Mouse (Mus musculus): Measurements from ENCODE around the gene Zfp36l2. TPM values are rescaled to one million over a fixed set of nuclear protein-coding genes. Genes with fewer than 3 reads are reported as not detected.

Gene Zfp36l2
- polyA plus RNA-seq, 1 experiment from 2014 or later, result 6.8 TPM

DNA sequence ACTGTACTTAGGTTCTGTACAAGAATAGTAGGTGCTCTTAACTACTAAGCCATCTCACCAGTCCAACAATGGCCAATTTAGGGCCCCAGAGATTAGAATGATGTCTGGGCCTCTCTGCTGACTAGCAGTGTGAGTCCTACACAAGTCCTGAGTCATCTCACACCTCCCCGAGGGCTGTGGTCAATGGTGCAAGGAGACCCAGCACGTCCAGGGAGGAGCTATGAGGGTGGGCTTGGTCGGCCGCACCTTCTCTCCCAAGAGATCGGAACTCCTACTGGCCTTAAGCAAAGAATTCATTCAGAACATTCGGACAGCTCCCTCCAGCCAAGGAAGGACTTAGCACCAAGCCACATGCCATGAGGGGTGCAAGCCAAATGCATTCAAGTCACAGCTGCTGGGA, 36.4 kb downstream of the Zfp36l2 start:
- DNase-seq (ENCODE audit: low spot score) (no peak), ATAC-seq (ENCODE audit: low FRiP score) (no peak)
- H3K36me3 ChIP-seq (replicated peaks; ENCODE audit: control insufficient read depth, insufficient read depth), result no peaks in the 10 kb centered on the region
- no peak overlapping the region for H3K4me2 ChIP-seq (replicated peaks)
- no peak overlapping the region for H3K9ac ChIP-seq
- 80% methylated on average over 6 of the region's 6 CpGs for WGBS
- H3K4me3 ChIP-seq (replicated peaks; ENCODE audit: low read length), result no peak overlapping the region
- no peaks in the 10 kb centered on the region for H3K27me3 ChIP-seq (ENCODE audit: control insufficient read depth, insufficient read depth, low read length)
- no peak overlapping the region for H3K27ac ChIP-seq
- no peaks in the 10 kb centered on the region for H3K4me1 ChIP-seq (replicated peaks; ENCODE audit: control insufficient read depth, insufficient read depth, low read length)
- H3K9me3 ChIP-seq (ENCODE audit: control insufficient read depth, low read length), result no peaks in the 10 kb centered on the region

DNA sequence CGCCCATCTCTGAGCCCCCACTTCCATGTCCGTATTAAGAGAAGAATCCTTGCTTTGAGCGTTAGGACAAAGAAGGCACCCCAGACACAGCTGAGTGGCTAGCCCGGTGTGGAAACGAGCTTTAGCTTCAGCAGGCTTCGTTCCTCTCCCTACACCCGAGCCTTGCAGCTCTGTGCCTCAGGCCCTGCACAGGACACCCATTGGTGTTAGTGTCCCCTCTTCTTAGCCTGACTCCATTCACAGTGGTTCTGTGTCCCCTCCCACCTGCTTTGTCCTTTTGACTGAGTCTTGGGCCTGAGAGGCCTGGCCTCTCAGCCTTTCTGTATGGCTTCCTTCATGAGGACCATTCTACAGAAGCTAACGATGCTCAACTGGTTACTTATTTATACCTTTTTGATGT, 37.5 kb downstream of the Zfp36l2 start:
- ATAC-seq (ENCODE audit: low FRiP score), result no peak
- no peak overlapping the region for H3K27ac ChIP-seq
- no peak overlapping the region for H3K4me2 ChIP-seq (replicated peaks)
- H3K27me3 ChIP-seq (ENCODE audit: control insufficient read depth, insufficient read depth, low read length), result no peaks in the 10 kb centered on the region
- 40% methylated on average over 8 of the region's 8 CpGs for WGBS
- no peak overlapping the region for H3K9ac ChIP-seq
- no peaks in the 10 kb centered on the region for H3K36me3 ChIP-seq (replicated peaks; ENCODE audit: control insufficient read depth, insufficient read depth)
- no peak overlapping the region for H3K4me3 ChIP-seq (replicated peaks; ENCODE audit: low read length)
- no peaks in the 10 kb centered on the region for H3K4me1 ChIP-seq (replicated peaks; ENCODE audit: control insufficient read depth, insufficient read depth, low read length)
- no peak for DNase-seq (ENCODE audit: low spot score)
- H3K9me3 ChIP-seq (ENCODE audit: control insufficient read depth, low read length), result no peaks in the 10 kb centered on the region

DNA sequence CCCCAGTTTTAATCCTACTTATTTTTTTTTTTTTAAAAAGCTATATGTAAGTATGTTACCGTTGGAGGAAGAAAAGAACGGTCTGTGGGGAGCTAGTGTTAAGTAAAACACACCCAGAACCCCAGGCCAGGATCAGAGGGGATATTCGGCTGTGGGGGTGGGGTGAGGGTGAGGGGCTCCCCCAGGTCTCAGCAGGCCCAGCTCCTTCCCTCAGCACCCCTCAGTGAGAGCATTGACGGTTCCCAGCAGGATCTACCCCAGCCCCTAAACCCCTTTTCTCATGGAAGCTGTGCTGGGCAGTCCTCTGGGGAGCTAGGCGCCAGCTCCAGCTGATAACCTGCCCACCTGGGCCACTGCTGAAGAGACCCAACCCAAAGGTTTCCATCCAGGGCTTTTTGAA, 38.2 kb downstream of the Zfp36l2 start:
- Histone ChIP-seq H3K36me3 (replicated peaks; ENCODE audit: control insufficient read depth, insufficient read depth) (no peaks in the 10 kb centered on the region), H3K9me3 (ENCODE audit: control insufficient read depth, low read length) (no peaks in the 10 kb centered on the region), H3K27ac (no peak overlapping the region), H3K4me2 (replicated peaks) (no peak overlapping the region), H3K27me3 (ENCODE audit: control insufficient read depth, insufficient read depth, low read length) (no peaks in the 10 kb centered on the region), H3K9ac (no peak overlapping the region), H3K4me3 (replicated peaks; ENCODE audit: low read length) (no peak overlapping the region), H3K4me1 (replicated peaks; ENCODE audit: control insufficient read depth, insufficient read depth, low read length) (no peaks in the 10 kb centered on the region)
- DNase-seq (ENCODE audit: low spot score) (no peak), ATAC-seq (ENCODE audit: low FRiP score) (no peak)
- 50% methylated on average over 5 of the region's 5 CpGs for WGBS

DNA sequence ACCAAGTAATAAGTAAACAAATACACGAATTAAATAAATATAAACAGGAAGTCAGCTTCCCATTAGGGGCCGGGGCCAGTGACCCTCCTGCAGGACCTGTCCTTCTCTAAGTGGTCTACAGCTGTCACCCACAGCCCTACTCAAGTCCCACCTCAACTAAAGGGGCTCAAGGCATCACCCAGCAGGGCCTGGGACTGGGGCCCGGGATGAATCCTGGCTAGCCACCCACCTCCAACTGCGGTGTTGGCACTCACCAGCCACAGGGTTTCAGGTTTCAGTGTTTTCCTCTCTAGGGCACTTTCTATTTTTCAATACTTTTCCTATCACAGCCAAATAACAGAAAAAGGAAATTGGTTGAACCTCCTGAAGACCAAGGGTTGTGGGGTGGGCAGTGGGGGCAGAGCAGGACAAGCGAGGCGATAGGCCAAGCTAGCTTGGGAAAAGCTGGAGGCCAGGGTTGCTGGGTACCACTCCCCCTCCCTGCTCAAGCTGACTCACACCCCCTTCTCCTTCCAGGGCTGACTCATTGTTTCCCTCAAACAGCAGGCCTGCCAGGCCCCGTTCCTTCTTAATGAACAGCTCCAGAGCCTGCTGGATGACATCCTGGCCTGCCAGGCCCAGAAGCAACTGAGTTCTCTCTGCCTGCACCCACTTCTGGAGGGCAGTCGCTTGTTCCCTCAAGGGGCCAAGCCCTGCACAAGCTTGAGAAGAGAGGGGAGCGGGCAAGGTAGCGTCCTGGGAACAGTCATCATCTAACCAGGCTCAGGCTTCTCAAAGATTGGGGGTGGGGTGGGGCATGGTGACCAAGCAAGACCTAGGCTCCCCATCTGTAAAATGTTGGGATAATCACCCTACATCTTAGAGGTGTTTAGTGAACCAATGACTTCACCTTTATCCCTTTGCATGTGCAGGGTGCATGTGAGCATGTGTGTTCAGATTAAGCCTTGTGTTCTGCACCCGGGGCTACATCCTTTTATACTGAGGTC, 39.0 kb downstream of the Zfp36l2 start:
- Histone ChIP-seq H3K27me3 (ENCODE audit: control insufficient read depth, insufficient read depth, low read length) (no peaks in the 10 kb centered on the region), H3K4me2 (replicated peaks) (no peak overlapping the region), H3K4me1 (replicated peaks; ENCODE audit: control insufficient read depth, insufficient read depth, low read length) (no peaks in the 10 kb centered on the region), H3K9ac (no peak overlapping the region), H3K27ac (no peak overlapping the region), H3K9me3 (ENCODE audit: control insufficient read depth, low read length) (no peaks in the 10 kb centered on the region), H3K36me3 (replicated peaks; ENCODE audit: control insufficient read depth, insufficient read depth) (no peaks in the 10 kb centered on the region), H3K4me3 (replicated peaks; ENCODE audit: low read length) (no peak overlapping the region)
- ATAC-seq (ENCODE audit: low FRiP score) (peak; percentile 78; the same call in 1 of the 2 replicates), DNase-seq (ENCODE audit: low spot score) (peak; percentile 43)
- WGBS, result 37% methylated on average over 11 of the region's 11 CpGs

DNA sequence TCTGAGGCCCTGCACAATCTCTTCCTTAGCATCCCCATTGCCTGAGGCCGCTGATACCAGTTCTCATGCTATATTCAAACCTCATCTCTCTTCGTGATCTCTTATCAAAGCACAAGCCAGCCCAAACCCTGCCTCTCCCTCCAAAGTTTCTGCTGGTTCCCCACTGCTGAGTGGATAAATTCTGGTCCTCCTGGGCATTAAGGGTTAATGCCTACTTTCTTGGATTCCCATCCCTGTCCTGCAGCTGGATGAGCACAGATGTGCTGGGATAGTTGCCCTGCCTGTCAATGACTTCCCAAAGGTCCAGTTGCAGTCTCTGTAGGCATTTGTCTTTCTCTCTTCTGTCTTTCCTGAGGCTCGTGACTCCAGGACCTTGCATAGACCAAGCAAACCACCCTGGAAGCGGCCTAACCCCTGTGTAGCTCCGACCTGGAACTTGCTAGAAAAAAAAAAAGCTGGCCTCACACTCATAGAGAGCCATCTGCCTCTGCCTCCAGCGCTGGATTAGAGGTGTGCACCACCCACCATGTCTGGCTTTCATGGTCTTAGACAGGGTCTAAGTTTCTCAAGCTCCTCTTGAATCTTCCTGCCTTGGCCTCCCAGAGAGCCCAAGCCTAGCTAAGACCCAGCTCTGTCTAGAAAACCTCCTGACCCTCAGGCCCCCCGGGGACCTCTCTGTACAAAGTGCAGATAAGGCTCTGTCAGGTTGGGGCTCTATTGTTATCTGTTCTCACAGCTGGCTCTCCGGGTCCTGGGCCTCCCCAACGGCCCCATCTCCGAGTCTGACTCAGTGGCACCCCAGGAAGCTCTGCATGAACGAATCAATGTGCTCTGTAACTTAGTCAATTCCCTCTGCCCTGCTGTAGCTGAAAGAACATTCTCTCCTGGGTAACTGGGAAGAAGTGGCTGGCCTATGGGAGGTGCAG, 40.3 kb downstream of the Zfp36l2 start:
- Histone ChIP-seq H3K36me3 (replicated peaks; ENCODE audit: control insufficient read depth, insufficient read depth) (no peaks in the 10 kb centered on the region), H3K9ac (no peak overlapping the region), H3K4me2 (replicated peaks) (no peak overlapping the region), H3K4me3 (replicated peaks; ENCODE audit: low read length) (no peak overlapping the region), H3K9me3 (ENCODE audit: control insufficient read depth, low read length) (no peaks in the 10 kb centered on the region), H3K4me1 (replicated peaks; ENCODE audit: control insufficient read depth, insufficient read depth, low read length) (no peaks in the 10 kb centered on the region), H3K27ac (no peak overlapping the region), H3K27me3 (ENCODE audit: control insufficient read depth, insufficient read depth, low read length) (no peaks in the 10 kb centered on the region)
- no peak for DNase-seq (ENCODE audit: low spot score)
- WGBS, result 51% methylated on average over 11 of the region's 11 CpGs
- ATAC-seq (ENCODE audit: low FRiP score), result no peak

DNA sequence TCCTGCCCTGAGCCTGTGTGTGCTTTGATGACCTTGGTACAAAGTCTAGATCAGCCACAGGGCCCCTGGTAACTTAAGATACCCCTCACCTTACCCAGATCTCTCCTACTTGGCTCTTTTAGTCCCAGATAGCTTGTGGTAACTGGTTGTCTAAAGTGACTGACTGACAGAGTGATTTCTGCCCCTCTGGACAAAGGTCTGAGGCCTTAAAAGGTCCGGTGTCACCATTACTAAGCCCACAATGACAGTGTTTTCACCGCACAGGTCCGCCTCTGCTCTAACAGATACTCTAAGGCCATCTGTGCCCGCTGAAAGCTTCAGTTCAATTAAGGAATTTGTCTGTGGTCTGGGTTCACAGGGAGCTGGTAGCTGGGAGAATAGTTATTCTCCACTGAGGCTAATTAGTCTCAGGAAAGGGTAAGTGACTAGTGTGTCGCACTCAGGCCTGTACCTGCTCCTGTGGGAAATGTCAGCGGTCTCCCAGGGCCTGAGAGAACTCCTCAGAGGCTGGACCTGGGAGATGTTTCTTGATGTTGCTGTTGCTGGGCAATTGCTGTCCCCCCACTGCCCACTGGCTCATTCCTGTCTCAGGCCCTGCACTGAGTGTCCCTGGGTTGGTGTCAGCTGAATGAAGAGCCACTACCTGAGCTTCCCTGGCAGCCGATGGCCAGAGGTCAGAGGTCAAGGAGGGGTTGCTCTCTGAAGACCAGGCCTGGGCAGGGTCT, 41.1 kb downstream of the Zfp36l2 start:
- H3K9me3 ChIP-seq (ENCODE audit: control insufficient read depth, low read length), result no peaks in the 10 kb centered on the region
- no peak overlapping the region for H3K4me2 ChIP-seq (replicated peaks)
- H3K36me3 ChIP-seq (replicated peaks; ENCODE audit: control insufficient read depth, insufficient read depth), result no peaks in the 10 kb centered on the region
- no peaks in the 10 kb centered on the region for H3K4me1 ChIP-seq (replicated peaks; ENCODE audit: control insufficient read depth, insufficient read depth, low read length)
- H3K27me3 ChIP-seq (ENCODE audit: control insufficient read depth, insufficient read depth, low read length), result no peaks in the 10 kb centered on the region
- 50% methylated on average over 7 of the region's 7 CpGs for WGBS
- H3K4me3 ChIP-seq (replicated peaks; ENCODE audit: low read length), result no peak overlapping the region
- DNase-seq (ENCODE audit: low spot score) (no peak), ATAC-seq (ENCODE audit: low FRiP score) (no peak)
- no peak overlapping the region for H3K27ac ChIP-seq
- H3K9ac ChIP-seq, result no peak overlapping the region

DNA sequence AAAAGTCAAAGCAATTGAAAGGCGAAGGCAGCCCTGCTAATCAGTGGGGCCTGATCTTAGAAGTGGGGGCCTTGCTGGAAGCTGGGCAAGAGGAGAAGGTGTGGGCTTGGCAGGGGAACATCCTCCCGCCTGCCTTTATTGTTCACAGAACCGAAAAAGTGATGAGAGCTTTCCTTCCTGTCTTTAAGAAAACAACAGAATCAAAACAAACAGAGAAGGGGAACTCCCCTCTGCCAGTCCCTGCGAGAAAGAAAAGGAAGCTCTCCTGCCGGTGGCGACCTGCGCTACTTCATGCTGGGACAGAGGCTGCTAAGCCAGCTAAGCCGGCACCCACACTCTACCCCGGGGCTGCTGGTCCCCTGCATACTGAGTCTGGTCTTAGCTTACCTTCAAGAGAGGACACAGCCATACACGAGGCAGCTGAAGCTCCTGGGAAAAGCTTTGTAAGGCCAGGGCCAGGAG, 41.9 kb downstream of the Zfp36l2 start:
- H3K4me1 ChIP-seq (replicated peaks; ENCODE audit: control insufficient read depth, insufficient read depth, low read length), result no peaks in the 10 kb centered on the region

DNA sequence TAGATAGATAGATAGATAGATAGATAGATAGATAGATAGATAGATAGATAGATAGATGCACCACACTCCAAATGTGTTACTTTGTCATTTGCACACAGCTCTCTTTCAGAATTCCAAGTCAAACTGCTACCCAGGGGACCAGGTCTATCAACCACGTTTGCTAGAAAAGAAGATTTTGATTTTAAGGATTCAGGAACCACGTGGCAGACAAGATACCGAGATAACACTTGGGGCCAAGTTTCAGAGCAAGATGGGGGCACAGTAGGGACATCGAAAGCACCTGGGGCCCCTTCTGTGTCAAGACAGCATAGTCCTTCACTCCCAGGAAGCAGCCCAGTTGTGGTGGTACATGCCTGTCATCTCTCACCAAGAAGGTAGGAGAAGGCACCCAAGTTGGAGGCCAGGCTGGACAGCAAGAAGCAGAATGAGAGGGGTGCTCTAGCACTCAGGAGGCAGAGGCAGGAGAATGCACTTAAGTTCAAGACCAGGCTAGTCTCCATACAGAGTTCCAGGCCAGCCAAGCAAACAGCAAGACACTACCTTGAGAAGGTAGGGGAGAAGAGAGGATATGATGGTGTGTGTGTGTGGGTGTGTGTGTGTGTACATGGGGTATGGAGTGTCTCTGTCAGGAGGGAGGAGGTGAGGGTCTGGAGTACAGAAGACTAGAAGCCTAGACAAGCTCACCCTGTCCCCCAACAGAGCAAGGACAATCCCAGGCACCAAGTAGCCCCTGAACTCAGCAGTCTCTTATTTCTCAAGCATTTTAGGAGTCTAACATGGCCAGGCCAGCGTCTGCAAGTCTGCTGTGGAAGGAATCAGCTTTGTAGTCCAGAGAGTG, 42.8 kb downstream of the Zfp36l2 start:
- H3K4me1 ChIP-seq (replicated peaks; ENCODE audit: control insufficient read depth, insufficient read depth, low read length), result no peaks in the 10 kb centered on the region
- no peaks in the 10 kb centered on the region for H3K36me3 ChIP-seq (replicated peaks; ENCODE audit: control insufficient read depth, insufficient read depth)
- WGBS, result 82% methylated on average over 5 of the region's 5 CpGs

More for the DNA sequence above, 41.9 kb downstream of the Zfp36l2 start:
- ATAC-seq (ENCODE audit: low FRiP score) (no peak), DNase-seq (ENCODE audit: low spot score) (no peak)
- Histone ChIP-seq H3K4me2 (replicated peaks) (no peak overlapping the region), H3K36me3 (replicated peaks; ENCODE audit: control insufficient read depth, insufficient read depth) (no peaks in the 10 kb centered on the region), H3K4me3 (replicated peaks; ENCODE audit: low read length) (no peak overlapping the region), H3K27me3 (ENCODE audit: control insufficient read depth, insufficient read depth, low read length) (no peaks in the 10 kb centered on the region), H3K9me3 (ENCODE audit: control insufficient read depth, low read length) (no peaks in the 10 kb centered on the region), H3K27ac (no peak overlapping the region), H3K9ac (no peak overlapping the region)
- WGBS, result 15% methylated on average over 10 of the region's 10 CpGs

More for the DNA sequence above, 42.8 kb downstream of the Zfp36l2 start:
- Histone ChIP-seq H3K9ac (no peak overlapping the region), H3K9me3 (ENCODE audit: control insufficient read depth, low read length) (no peaks in the 10 kb centered on the region), H3K27ac (no peak overlapping the region), H3K4me2 (replicated peaks) (no peak overlapping the region), H3K27me3 (ENCODE audit: control insufficient read depth, insufficient read depth, low read length) (no peaks in the 10 kb centered on the region), H3K4me3 (replicated peaks; ENCODE audit: low read length) (no peak overlapping the region)
- no peak for DNase-seq (ENCODE audit: low spot score)
- no peak for ATAC-seq (ENCODE audit: low FRiP score)

Data from hindbrain, embryonic 14.5 days (tissue).